23 mouse cellular contexts compared by ENCODE assay signal in the genomic region with DNA sequence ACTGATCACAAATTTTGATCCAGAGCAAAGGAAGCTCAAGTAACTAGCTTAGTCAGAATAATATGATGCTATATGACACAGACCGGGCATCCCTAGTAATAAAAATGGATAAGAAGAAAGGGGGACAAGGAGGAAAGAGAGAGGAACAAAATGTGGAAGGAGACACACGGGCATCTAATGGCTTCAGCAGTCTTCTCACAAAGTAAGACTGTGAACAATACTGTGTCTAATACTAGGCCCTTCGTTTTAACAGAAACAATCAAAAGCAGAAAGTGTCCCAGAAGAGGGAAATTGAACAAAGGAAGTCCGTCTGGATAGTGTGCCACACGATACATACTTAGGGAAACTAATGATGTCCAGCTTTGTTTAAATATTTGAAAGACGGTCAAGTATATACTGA. TPM values are rescaled to one million over a fixed set of nuclear protein-coding genes. Genes with fewer than 3 reads are reported as not detected.
A peak's percentile ranks its signal among the peaks of the same experiment; 100 is the strongest.
DNase-seq lines count a peak whose midpoint lies in the region; ATAC-seq lines count a peak whose summit lies in the region.
"Had no signal": no experiment of that assay in that cellular context is flagged by ENCODE, and none has a peak within 500 bp of the region (broad histone marks: within the 10 kb centered on the region; RNA-seq: fewer than 3 reads in every experiment).

No protein-coding gene starts in this region.

- no peaks in the 10 kb centered on the region for H3K27me3 ChIP-seq in splenic B cell, adult 2 months (ENCODE audit: control insufficient read depth, insufficient read depth, low read length, poor library complexity, severe bottlenecking)
- H3K27me3 ChIP-seq in hindbrain, embryonic 12.5 days, result no peaks in the 10 kb centered on the region
- H3K27me3 ChIP-seq: heart, embryonic 15.5 days; hindbrain, embryonic 15.5 days had no signal

- peak; percentile 24 for DNase-seq in CD4-positive, CD25-positive, alpha-beta regulatory T cell, adult 2 months (ENCODE audit: low read depth, low spot score)
- peak; percentile 63 for DNase-seq in A20 (ENCODE audit: low read depth, low spot score)
- DNase-seq in induced T-regulatory cell, adult 2 months (ENCODE audit: low read depth), result peak; percentile 69
- DNase-seq in splenic B cell, adult 2 months (ENCODE audit: low read depth, low spot score), result peak; percentile 24
- DNase-seq in layer of hippocampus, adult 8-10 months (ENCODE audit: low spot score in 2 of 2), result no peak
- DNase-seq: adrenal gland, postnatal 14 days; cerebellum, adult 2 months; cerebellum, postnatal 10 days; gastrocnemius, postnatal 14 days; heart, adult 2 months; heart, postnatal 14 days had no signal

- no peak overlapping the region for H3K4me2 ChIP-seq in hindbrain, embryonic 12.5 days (replicated peaks)
- H3K4me2 ChIP-seq: heart, embryonic 11.5 days; heart, embryonic 15.5 days; hindbrain, embryonic 15.5 days had no signal

- peaks cover 14% of the 10 kb centered on the region; the same call in 1 of the 2 replicates for H3K36me3 ChIP-seq in splenic B cell, adult 2 months (ENCODE audit: control insufficient read depth, insufficient read depth, low read length, poor library complexity, severe bottlenecking)
- no peaks in the 10 kb centered on the region for H3K36me3 ChIP-seq in hindbrain, embryonic 12.5 days
- H3K36me3 ChIP-seq: embryonic facial prominence, embryonic 10.5 days; forebrain, embryonic 10.5 days; heart, embryonic 15.5 days; hindbrain, embryonic 15.5 days had no signal

- no peak overlapping the region for H3K4me3 ChIP-seq in hindbrain, embryonic 12.5 days
- H3K4me3 ChIP-seq: embryonic facial prominence, embryonic 10.5 days; erythroblast, embryonic 14.5 days; forebrain, embryonic 10.5 days; heart, adult 2 months; heart, embryonic 15.5 days; hindbrain, embryonic 15.5 days had no signal

- ATAC-seq in CD4-positive, CD25-positive, alpha-beta regulatory T cell, adult 4 months, result no peak
- no peak for ATAC-seq in hindbrain, embryonic 12.5 days (ENCODE audit: low FRiP score)
- ATAC-seq: forebrain, embryonic 14.5 days; inflammation-experienced regulatory T-cells, adult 6 months; intestine, postnatal 0 days had no signal

- H3K9ac ChIP-seq in hindbrain, embryonic 12.5 days, result no peak overlapping the region
- H3K9ac ChIP-seq: heart, embryonic 15.5 days; hindbrain, embryonic 15.5 days had no signal

- no peak overlapping the region for H3K27ac ChIP-seq in hindbrain, embryonic 12.5 days
- H3K27ac ChIP-seq: embryonic facial prominence, embryonic 10.5 days; forebrain, embryonic 10.5 days; heart, embryonic 15.5 days; hindbrain, embryonic 15.5 days had no signal

- WGBS in hindbrain, embryonic 12.5 days, result 86% methylated on average over 6 of the region's 6 CpGs

- no peaks in the 10 kb centered on the region for H3K4me1 ChIP-seq in hindbrain, embryonic 12.5 days
- H3K4me1 ChIP-seq: embryonic facial prominence, embryonic 10.5 days; hindbrain, embryonic 15.5 days had no signal

- H3K9me3 ChIP-seq in hindbrain, embryonic 12.5 days (replicated peaks), result no peaks in the 10 kb centered on the region
- H3K9me3 ChIP-seq: embryonic facial prominence, embryonic 10.5 days; forebrain, embryonic 10.5 days; G1E; heart, embryonic 15.5 days; hindbrain, embryonic 15.5 days had no signal

RNA-seq across cellular contexts. Expression of a gene that starts 10.0 kb away (rescaled TPM):
- polyA plus RNA-seq in CD4-positive, CD25-positive, alpha-beta regulatory T cell, adult 4 months (2017; shearing (Covaris generic)), result 100 to 1,000 TPM; 437 to 460 TPM
- polyA plus RNA-seq in hindbrain, embryonic 12.5 days (2016; fragmentation: Nextera tagmentation; extraction: Ambion mirVana), result 8.8 and 9.2 TPM in 2 replicates
- 1 to 10 TPM; 4.7 to 7.0 (median 6.3) TPM for total RNA-seq in layer of hippocampus, adult 8-10 months (2022)

Comparison
In these comparisons a context has a peak if more than half of its experiments do, and no peak if none do; other contexts are left out.
1. DNase-seq: peak in CD4-positive, CD25-positive, alpha-beta regulatory T cell, adult 2 months (single experiment), A20 (single experiment), induced T-regulatory cell, adult 2 months (single experiment) and splenic B cell, adult 2 months (single experiment); none in layer of hippocampus, adult 8-10 months (0 of 2).
2. RNA of a gene that starts 10.0 kb away (polyA plus RNA-seq): 437 to 460 TPM in CD4-positive, CD25-positive, alpha-beta regulatory T cell, adult 4 months; 8.8 to 9.2 TPM in hindbrain, embryonic 12.5 days; every median in the first group is over 10 times any median in the second.